Mouse (Mus musculus): Measurements from ENCODE around the gene Itga3. TPM values are rescaled to one million over a fixed set of nuclear protein-coding genes. Genes with fewer than 3 reads are reported as not detected.

Gene Itga3
- total and polyA plus RNA-seq, 3 experiments = not detected

- DNase-seq (ENCODE audit: low read depth, low spot score) = no peak
- Histone ChIP-seq H3K4me1 (ENCODE audit: control insufficient read depth in 1 of 2, insufficient read depth in 2 of 2, low read length in 2 of 2) (peaks cover under 1 to 52% of the 10 kb centered on the region in 2 experiments), H3K27ac (ENCODE audit: control insufficient read depth, low read depth, low read length) (peak overlapping the region; percentile 37), H3K4me3 (ENCODE audit: control insufficient read depth in 1 of 2, insufficient read depth in 1 of 2, low read depth in 2 of 2, low read length in 2 of 2) (peak overlapping the region in 1 of 2 experiments; percentile 12; a peak in 1 of 4 replicates), H3K36me3 (ENCODE audit: control insufficient read depth in 1 of 2, insufficient read depth in 2 of 2, low read length in 2 of 2) (peaks cover 5 to 41% of the 10 kb centered on the region in 2 experiments), H3K9me3 (replicated peaks; ENCODE audit: insufficient read depth, low read length) (no peaks in the 10 kb centered on the region), H3K27me3 (ENCODE audit: control insufficient read depth in 1 of 2, insufficient read depth in 2 of 2, low read length in 2 of 2) (no peaks in the 10 kb centered on the region), H3K9ac (ENCODE audit: control insufficient read depth, low read depth, low read length, poor library complexity, severe bottlenecking) (peak overlapping the region; percentile 53), H3K79me2 (ENCODE audit: control insufficient read depth, insufficient read depth, low read length, poor library complexity) (peaks cover 22% of the 10 kb centered on the region)
- 0 out of 4 replicates have a peak, but pooled peaks of 1 of the 2 experiments have one; percentile 11 for TF ChIP-seq EP300 (IDR thresholded peaks at IDR 0.05; ENCODE audit: low read depth in 1 of 2, low read length in 2 of 2)
- TF ChIP-seq ETS1 (IDR thresholded peaks at IDR 0.05; ENCODE audit: low read depth, low read length) = peak; percentile 10; the same call in 1 of the 2 replicates
- TF ChIP-seq ELF1 (IDR thresholded peaks at IDR 0.05; ENCODE audit: low read depth, low read length) = no peak
These were observed 70.6 kb downstream of the Itga3 start for GRCm38 (mm10) chr11:95006038-95006437.

DNA sequence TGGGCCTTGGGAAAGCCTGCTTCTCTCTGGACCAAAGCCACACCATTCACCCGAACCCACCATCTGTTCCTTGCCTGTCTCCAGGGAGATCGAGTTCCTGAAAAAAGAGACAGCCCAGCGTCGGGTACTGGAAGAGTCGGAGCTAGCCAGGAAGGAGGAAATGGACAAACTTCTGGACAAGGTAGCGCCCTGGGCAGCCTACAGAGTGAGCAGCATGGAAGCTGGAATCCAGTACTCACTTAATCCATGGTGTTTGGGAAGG is 71.7 kb downstream of the Itga3 start:
- no peak overlapping the region for H3K4me3 ChIP-seq (ENCODE audit: control insufficient read depth in 1 of 2, insufficient read depth in 1 of 2, low read depth in 2 of 2, low read length in 2 of 2)
- no peak overlapping the region for H3K9ac ChIP-seq (ENCODE audit: control insufficient read depth, low read depth, low read length, poor library complexity, severe bottlenecking)
- TF ChIP-seq USF1 (IDR thresholded peaks at IDR 0.05; ENCODE audit: low read depth, low read length) (no peak), GABPA (IDR thresholded peaks at IDR 0.05; ENCODE audit: low read depth, low read length) (no peak), JUND (IDR thresholded peaks at IDR 0.05; ENCODE audit: low read depth, low read length) (no peak), RCOR1 (IDR thresholded peaks at IDR 0.05; ENCODE audit: low read depth, low read length) (no peak), TCF12 (IDR thresholded peaks at IDR 0.05; ENCODE audit: low read depth, low read length) (no peak), EP300 (IDR thresholded peaks at IDR 0.05; ENCODE audit: low read depth in 1 of 2, low read length in 2 of 2) (no peak), ELF1 (IDR thresholded peaks at IDR 0.05; ENCODE audit: low read depth, low read length) (no peak), ZMIZ1 (IDR thresholded peaks at IDR 0.05; ENCODE audit: low read depth, low read length) (no peak), POLR2AphosphoS5 (IDR thresholded peaks at IDR 0.05; ENCODE audit: borderline replicate concordance, low read depth, low read length) (no peak), MYB (IDR thresholded peaks at IDR 0.05; ENCODE audit: low read depth, low read length) (no peak), TAL1 (IDR thresholded peaks at IDR 0.05; ENCODE audit: low read length) (no peak), MYC (IDR thresholded peaks at IDR 0.05; ENCODE audit: low read depth, low read length) (no peak)
- H3K9me3 ChIP-seq (replicated peaks; ENCODE audit: insufficient read depth, low read length) = no peaks in the 10 kb centered on the region
- H3K79me2 ChIP-seq (ENCODE audit: control insufficient read depth, insufficient read depth, low read length, poor library complexity) = peaks cover 13% of the 10 kb centered on the region
- no peak overlapping the region for H3K27ac ChIP-seq (ENCODE audit: control insufficient read depth, low read depth, low read length)
- H3K4me1 ChIP-seq (ENCODE audit: control insufficient read depth in 1 of 2, insufficient read depth in 2 of 2, low read length in 2 of 2) = peaks cover 8 to 63% of the 10 kb centered on the region in 2 experiments
- H3K36me3 ChIP-seq (ENCODE audit: control insufficient read depth in 1 of 2, insufficient read depth in 2 of 2, low read length in 2 of 2) = peaks cover 6 to 51% of the 10 kb centered on the region in 2 experiments
- no peaks in the 10 kb centered on the region for H3K27me3 ChIP-seq (ENCODE audit: control insufficient read depth in 1 of 2, insufficient read depth in 2 of 2, low read length in 2 of 2)
- no peak for DNase-seq (ENCODE audit: low read depth, low spot score)

Measured in MEL (cell line).